Mouse (Mus musculus): Measurements from ENCODE around the gene Gfy. TPM values are rescaled to one million over a fixed set of nuclear protein-coding genes. Genes with fewer than 3 reads are reported as not detected.
"Not testable (repeated sequence)": the region's sequence is repeated elsewhere in the genome, so short reads cannot be mapped to it uniquely, and the experiment has no call there.

The Gfy gene
- total RNA-seq, 2 experiments from 2014 or later, result 0.26 TPM; not detected in 1

- no peak for DNase-seq (ENCODE audit: low spot score in 2 of 2)
Measured at GRCm38 (mm10) chr7:45193871-45194785, 14.8 kb upstream of the Gfy start.

GRCm38 (mm10) chr7:45193406-45193805 lies 14.0 kb upstream of the Gfy start:
- no peak for DNase-seq (ENCODE audit: low spot score in 2 of 2)

GRCm38 (mm10) chr7:45192585-45193310 lies 13.4 kb upstream of the Gfy start:
- DNase-seq (ENCODE audit: low spot score in 2 of 2), result no peak

GRCm38 (mm10) chr7:45191803-45192363 lies 12.5 kb upstream of the Gfy start:
- DNase-seq (ENCODE audit: low spot score in 2 of 2), result no peak

- DNase-seq (ENCODE audit: low spot score in 2 of 2), result no peak
Measured at GRCm38 (mm10) chr7:45191161-45191560, 11.8 kb upstream of the Gfy start.

GRCm38 (mm10) chr7:45190186-45190585 lies 10.8 kb upstream of the Gfy start:
- DNase-seq (ENCODE audit: low spot score in 2 of 2), result no peak

GRCm38 (mm10) chr7:45189600-45189999 lies 10.2 kb upstream of the Gfy start:
- DNase-seq (ENCODE audit: low spot score in 2 of 2), result no peak

- DNase-seq (ENCODE audit: low spot score in 2 of 2), result no peak
Measured at GRCm38 (mm10) chr7:45185921-45186320, 6.6 kb upstream of the Gfy start.

GRCm38 (mm10) chr7:45183672-45184071 lies 4.3 kb upstream of the Gfy start:
- no peak for DNase-seq (ENCODE audit: low spot score in 2 of 2)

- DNase-seq (ENCODE audit: low spot score in 2 of 2), result no peak
Measured at GRCm38 (mm10) chr7:45182606-45183005, 3.2 kb upstream of the Gfy start.

- peak; percentile 77 to 91 for DNase-seq (ENCODE audit: low spot score in 2 of 2)
Measured at GRCm38 (mm10) chr7:45182199-45182601, 2.8 kb upstream of the Gfy start.

GRCm38 (mm10) chr7:45181540-45181939 lies 2.2 kb upstream of the Gfy start:
- DNase-seq (ENCODE audit: low spot score in 2 of 2), result no peak

GRCm38 (mm10) chr7:45180896-45181477 lies 1.6 kb upstream of the Gfy start, which contains the start of gene Pth2:
Gene Pth2, plus strand, starts transcription at chr7:45180995.
- no peak for DNase-seq (ENCODE audit: low spot score in 2 of 2)

GRCm38 (mm10) chr7:45178550-45178949 lies 819 bp downstream of the Gfy start:
- no peak for DNase-seq (ENCODE audit: low spot score in 2 of 2)

GRCm38 (mm10) chr7:45176356-45176755 lies 3.0 kb downstream of the Gfy start:
- DNase-seq (ENCODE audit: low spot score in 2 of 2), result no peak

- no peak for DNase-seq (ENCODE audit: low spot score in 2 of 2)
Measured at GRCm38 (mm10) chr7:45175929-45176328, 3.4 kb downstream of the Gfy start.

- no peak for DNase-seq (ENCODE audit: low spot score in 2 of 2)
Measured at GRCm38 (mm10) chr7:45175398-45175797, 4.0 kb downstream of the Gfy start.

GRCm38 (mm10) chr7:45174567-45175280 lies 4.6 kb downstream of the Gfy start:
- DNase-seq (ENCODE audit: low spot score in 2 of 2), result no peak

GRCm38 (mm10) chr7:45173772-45174171 lies 5.6 kb downstream of the Gfy start:
- DNase-seq (ENCODE audit: low spot score in 2 of 2), result not testable (repeated sequence)

GRCm38 (mm10) chr7:45172974-45173373 lies 6.4 kb downstream of the Gfy start:
- no peak for DNase-seq (ENCODE audit: low spot score in 2 of 2)

- peak in 1 of 2 experiments; percentile 65 for DNase-seq (ENCODE audit: low spot score in 2 of 2)
Measured at GRCm38 (mm10) chr7:45169495-45169894, 9.9 kb downstream of the Gfy start.
